Mouse (Mus musculus) midbrain, embryonic 14.5 days (tissue): ENCODE results near the gene 2810408A11Rik. TPM values are rescaled to one million over a fixed set of nuclear protein-coding genes. Genes with fewer than 3 reads are reported as not detected.

Experiments
- ATAC-seq: fragments of 200-750 bp; cut with Nextera tagmentation; 2 replicates; pipeline ENCODE4 v1.8.0; 2017; ENCODE audit warnings: moderate number of reproducible peaks, moderate library complexity; ENCODE audit not compliant: low FRiP score, low TSS enrichment
- DNase-seq: peaks from one replicate; pipeline ENCODE4 v3.0.0-alpha.2; 2015
- H3K27ac ChIP-seq: fragments of 300-500 bp; sonication (generic); replicated peaks from 2 replicates; pipeline ENCODE4 v1.5.1; 2014; ENCODE audit warnings: mild to moderate bottlenecking, low read depth, low read length, moderate library complexity
- H3K27me3 ChIP-seq: fragments of 300-500 bp; sonication (generic); 2 replicates; pipeline ENCODE4 v1.6.1; 2014; ENCODE audit warnings: low read length, control low read depth, mixed read lengths; ENCODE audit not compliant: control insufficient read depth, insufficient read depth
- H3K36me3 ChIP-seq: fragments of 300-500 bp; sonication (generic); 2 replicates; pipeline ENCODE4 v1.6.1; 2014; ENCODE audit warnings: low read length, control low read depth; ENCODE audit not compliant: control insufficient read depth, insufficient read depth
- H3K4me1 ChIP-seq: fragments of 300-500 bp; sonication (generic); 2 replicates; pipeline ENCODE4 v1.6.1; 2014; ENCODE audit warnings: mild to moderate bottlenecking, antibody characterized with exemption, low read length, control low read depth; ENCODE audit not compliant: control insufficient read depth, insufficient read depth
- H3K4me2 ChIP-seq: fragments of 300-500 bp; sonication (generic); 2 replicates; pipeline ENCODE4 v1.6.1; 2014; ENCODE audit warnings: mild to moderate bottlenecking, low read length, moderate library complexity
- H3K4me3 ChIP-seq: fragments of 300-500 bp; sonication (generic); replicated peaks from 2 replicates; pipeline ENCODE4 v1.5.1; 2014; ENCODE audit warnings: low read depth, low read length
- H3K9ac ChIP-seq: fragments of 300-500 bp; sonication (generic); replicated peaks from 2 replicates; pipeline ENCODE4 v1.6.1; 2014; ENCODE audit warnings: mild to moderate bottlenecking, low read length, moderate library complexity
- H3K9me3 ChIP-seq: fragments of 300-500 bp; sonication (generic); 2 replicates; pipeline ENCODE4 v1.6.1; 2016; ENCODE audit warnings: low read length, control low read depth, mixed read lengths; ENCODE audit not compliant: control insufficient read depth
- WGBS: fragments of 180-500 bp; shearing (Covaris S2); extraction: QIAGEN DNeasy Blood & Tissue Kit; methylation state at CpG from one replicate; pipeline ENCODE4 v1.1.7; 2014; 5-methylcytosine and 5-hydroxymethylcytosine counted together
- polyA plus RNA-seq: library from polyadenylated mRNA; unstranded; fragments of >200 nt; fragmentation: Nextera tagmentation; extraction: Ambion mirVana; gene quantifications from 2 replicates; pipeline ENCODE4 v1.2.1, GENCODE M21; 2014

2810408A11Rik gene
- polyA plus RNA-seq, 1 experiment from 2014 or later: 13.0 TPM

GRCm38 (mm10) chr11:69858113-69858998 lies 42.4 kb downstream of the 2810408A11Rik start, which contains the start of gene Tnk1:
Tnk1 (minus strand) TSS chr11:69858730.
- no peak within 1 kb of the TSS; the same call in 1 of the 2 replicates for H3K9ac ChIP-seq
- no peaks in the 10 kb centered on the region for H3K9me3 ChIP-seq
- DNase-seq: no peak
- H3K36me3 ChIP-seq: no peaks in the 10 kb centered on the region
- H3K27me3 ChIP-seq: peaks cover 13% of the 10 kb centered on the region
- 24% methylated on average over 30 of the region's 30 CpGs for WGBS
- no peak for ATAC-seq
- no peak within 1 kb of the TSS for H3K4me3 ChIP-seq
- no peak within 1 kb of the TSS for H3K4me2 ChIP-seq
- no peak within 1 kb of the TSS for H3K27ac ChIP-seq
- no peaks in the 10 kb centered on the region for H3K4me1 ChIP-seq

- H3K4me1 ChIP-seq: no peaks in the 10 kb centered on the region
- peaks cover 13% of the 10 kb centered on the region for H3K27me3 ChIP-seq
- no peak overlapping the region for H3K4me3 ChIP-seq
- no peaks in the 10 kb centered on the region for H3K9me3 ChIP-seq
- H3K9ac ChIP-seq: no peak overlapping the region
- WGBS: 17% methylated on average over 16 of the region's 16 CpGs
- no peak; the same call in 1 of the 2 replicates for ATAC-seq
- no peak overlapping the region for H3K4me2 ChIP-seq
- peak; percentile 58 for DNase-seq
- peaks cover 21% of the 10 kb centered on the region for H3K36me3 ChIP-seq
- no peak overlapping the region for H3K27ac ChIP-seq
Measured at GRCm38 (mm10) chr11:69855347-69855746, 45.4 kb downstream of the 2810408A11Rik start.

DNA sequence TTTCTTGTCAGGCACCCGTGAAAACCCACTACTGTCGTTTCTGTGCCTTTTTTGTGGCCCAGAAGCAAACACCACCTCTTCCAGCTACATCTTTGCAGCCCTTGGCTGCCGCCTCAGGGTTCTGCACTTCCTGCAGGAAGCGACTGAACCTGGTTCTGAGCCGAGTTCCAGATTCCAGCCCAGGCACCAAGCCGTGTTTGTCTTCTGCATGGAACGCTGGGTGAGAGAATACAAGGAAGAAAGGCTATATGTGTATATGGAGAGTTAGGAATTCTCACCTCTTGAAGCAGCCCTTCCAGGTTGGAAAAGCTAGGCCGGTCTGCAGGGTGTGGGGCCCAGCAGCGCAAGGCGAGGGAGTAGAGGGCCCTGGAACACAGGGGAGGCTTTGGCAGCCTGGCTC lies 46.1 kb downstream of the 2810408A11Rik start:
- no peak overlapping the region for H3K27ac ChIP-seq
- no peaks in the 10 kb centered on the region for H3K9me3 ChIP-seq
- 91% methylated on average over 10 of the region's 10 CpGs for WGBS
- peaks cover 28% of the 10 kb centered on the region for H3K36me3 ChIP-seq
- peaks cover 13% of the 10 kb centered on the region for H3K27me3 ChIP-seq
- no peak overlapping the region for H3K4me2 ChIP-seq
- DNase-seq (no peak), ATAC-seq (no peak)
- no peak overlapping the region for H3K4me3 ChIP-seq
- H3K4me1 ChIP-seq: no peaks in the 10 kb centered on the region
- no peak overlapping the region for H3K9ac ChIP-seq

DNA sequence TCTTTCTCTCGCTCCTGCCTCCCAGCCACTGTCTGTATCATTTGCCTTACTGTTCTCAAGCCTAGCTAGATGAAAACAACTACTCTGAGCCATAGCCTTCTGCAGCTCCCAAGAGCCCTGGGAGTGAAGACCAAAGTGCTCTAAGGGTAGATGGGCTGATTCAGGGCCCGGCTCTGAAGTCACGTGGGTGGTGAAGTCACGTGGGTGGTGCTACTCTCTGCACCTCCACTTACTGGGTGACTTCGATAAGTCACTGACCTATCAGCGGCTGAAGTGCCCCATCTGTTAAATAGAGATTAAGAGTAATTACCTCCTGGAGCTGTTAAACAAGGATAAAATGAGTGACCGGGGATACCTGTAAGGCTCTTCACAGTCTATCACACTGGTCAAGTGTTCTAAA lies 46.8 kb downstream of the 2810408A11Rik start:
- Histone ChIP-seq H3K4me2 (no peak overlapping the region), H3K4me1 (no peaks in the 10 kb centered on the region), H3K27ac (no peak overlapping the region), H3K9ac (no peak overlapping the region), H3K36me3 (peaks cover 35% of the 10 kb centered on the region), H3K4me3 (no peak overlapping the region), H3K27me3 (peaks cover 11% of the 10 kb centered on the region), H3K9me3 (no peaks in the 10 kb centered on the region)
- ATAC-seq: no peak
- 75% methylated on average over 7 of the region's 7 CpGs for WGBS
- no peak for DNase-seq

DNA sequence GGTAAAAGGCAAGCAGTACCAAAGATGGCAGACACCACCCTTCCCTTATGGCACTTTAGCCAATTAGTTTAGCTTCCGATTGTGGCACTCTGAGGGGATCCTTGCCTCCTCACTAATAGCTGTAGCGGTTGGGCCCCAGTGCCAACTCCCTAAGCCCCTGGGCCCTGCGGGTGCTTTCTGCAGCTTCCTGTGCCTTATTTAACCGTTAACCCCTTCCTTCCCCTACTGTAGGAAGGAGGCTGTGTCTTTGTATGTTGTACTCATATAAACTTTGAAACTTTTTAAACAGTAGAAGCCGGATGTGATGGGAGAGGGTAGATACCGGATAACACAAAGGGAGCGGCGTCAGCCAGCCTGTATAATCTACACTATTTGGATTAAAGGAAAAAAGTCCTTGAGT lies 50.0 kb downstream of the 2810408A11Rik start:
- no peaks in the 10 kb centered on the region for H3K27me3 ChIP-seq
- no peak overlapping the region for H3K27ac ChIP-seq
- no peaks in the 10 kb centered on the region for H3K9me3 ChIP-seq
- no peak overlapping the region for H3K4me2 ChIP-seq
- no peak for ATAC-seq
- H3K36me3 ChIP-seq: peaks cover 47% of the 10 kb centered on the region
- H3K4me1 ChIP-seq: peaks cover 13% of the 10 kb centered on the region
- no peak overlapping the region for H3K4me3 ChIP-seq
- no peak overlapping the region for H3K9ac ChIP-seq
- WGBS: 77% methylated on average over 8 of the region's 8 CpGs
- DNase-seq: no peak

DNA sequence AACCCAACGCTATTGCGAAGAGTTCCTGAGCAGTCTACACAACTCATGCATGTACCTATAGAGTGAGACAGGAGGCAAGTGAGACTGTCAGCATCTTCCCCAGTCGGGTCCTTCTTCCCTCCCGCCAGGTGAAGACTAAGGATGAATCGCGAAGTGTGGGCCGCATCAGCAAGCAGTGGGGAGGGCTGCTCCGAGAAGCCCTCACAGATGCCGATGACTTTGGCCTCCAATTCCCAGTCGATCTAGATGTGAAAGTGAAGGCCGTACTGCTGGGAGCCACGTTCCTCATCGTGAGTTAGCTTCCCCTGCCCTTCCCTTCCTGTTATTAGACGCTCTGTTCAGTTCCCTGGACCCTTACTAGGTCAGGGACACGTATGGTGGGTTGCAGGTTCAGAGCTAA lies 50.9 kb downstream of the 2810408A11Rik start:
- H3K27ac ChIP-seq: no peak overlapping the region
- 97% methylated on average over 15 of the region's 15 CpGs for WGBS
- no peak overlapping the region for H3K9ac ChIP-seq
- H3K27me3 ChIP-seq: no peaks in the 10 kb centered on the region
- H3K9me3 ChIP-seq: no peaks in the 10 kb centered on the region
- ATAC-seq (no peak), DNase-seq (no peak)
- H3K4me2 ChIP-seq: no peak overlapping the region
- H3K4me3 ChIP-seq: no peak overlapping the region
- H3K4me1 ChIP-seq: peaks cover 19% of the 10 kb centered on the region
- H3K36me3 ChIP-seq: peaks cover 47% of the 10 kb centered on the region

- H3K9me3 ChIP-seq: no peaks in the 10 kb centered on the region
- H3K27ac ChIP-seq: no peak overlapping the region
- no peaks in the 10 kb centered on the region for H3K27me3 ChIP-seq
- H3K9ac ChIP-seq: no peak overlapping the region
- 94% methylated on average over 9 of the region's 9 CpGs for WGBS
- peaks cover 47% of the 10 kb centered on the region for H3K36me3 ChIP-seq
- no peak overlapping the region for H3K4me2 ChIP-seq
- no peak for ATAC-seq
- no peak for DNase-seq
- H3K4me3 ChIP-seq: no peak overlapping the region
- H3K4me1 ChIP-seq: peaks cover 19% of the 10 kb centered on the region
Measured at GRCm38 (mm10) chr11:69849128-69849527, 51.7 kb downstream of the 2810408A11Rik start.

GRCm38 (mm10) chr11:69848021-69848420 lies 52.8 kb downstream of the 2810408A11Rik start:
- WGBS: 96% methylated on average over 6 of the region's 6 CpGs
- Histone ChIP-seq H3K4me3 (peak overlapping the region; percentile 73), H3K9ac (no peak overlapping the region; the same call in 1 of the 2 replicates), H3K9me3 (no peaks in the 10 kb centered on the region), H3K36me3 (peaks cover 47% of the 10 kb centered on the region), H3K27me3 (no peaks in the 10 kb centered on the region), H3K27ac (no peak overlapping the region), H3K4me1 (peaks cover 19% of the 10 kb centered on the region), H3K4me2 (peak overlapping the region; percentile 82)
- DNase-seq (no peak), ATAC-seq (no peak)
